Mouse (Mus musculus) T-helper 1 cell (primary cell): Measurements from ENCODE around the gene Slc22a15.

Experiments
- in situ Hi-C: fragments of 300-600 bp; cut with MboI, MseI; formaldehyde crosslinking; loops from one replicate; pipeline ENCODE4 v1.15.1; 2025; ENCODE audit warnings: high pct_unique_total_duplicates

The Slc22a15 gene

GRCm38 (mm10) chr3:101867001-101867421, 57.2 kb downstream of the Slc22a15 start:
- in situ Hi-C loops: no loop called here

GRCm38 (mm10) chr3:101861856-101862255, 62.4 kb downstream of the Slc22a15 start:
- in situ Hi-C loops: no loop called here

- in situ Hi-C loops: no loop called here
Observed at GRCm38 (mm10) chr3:101860151-101860550, 64.1 kb downstream of the Slc22a15 start.

- in situ Hi-C loops: no loop called here
Observed at GRCm38 (mm10) chr3:101859740-101860139, 64.5 kb downstream of the Slc22a15 start.

GRCm38 (mm10) chr3:101854075-101854474, 70.2 kb downstream of the Slc22a15 start:
- in situ Hi-C loops: no loop called here

- in situ Hi-C loops: no loop called here
Observed at GRCm38 (mm10) chr3:101851363-101851762, 72.9 kb downstream of the Slc22a15 start.

GRCm38 (mm10) chr3:101848816-101849215, 75.4 kb downstream of the Slc22a15 start, which contains the start of gene Mab21l3:
Mab21l3 (minus strand) TSS chr3:101848959.
- in situ Hi-C loops: no loop called here

GRCm38 (mm10) chr3:101846096-101846495, 78.2 kb downstream of the Slc22a15 start:
- in situ Hi-C loops: no loop called here

GRCm38 (mm10) chr3:101842372-101843094, 81.7 kb downstream of the Slc22a15 start:
- in situ Hi-C loops: no loop called here

GRCm38 (mm10) chr3:101839327-101839726, 84.9 kb downstream of the Slc22a15 start:
- in situ Hi-C loops: no loop called here

GRCm38 (mm10) chr3:101836971-101837370, 87.3 kb downstream of the Slc22a15 start:
- in situ Hi-C loops: no loop called here

GRCm38 (mm10) chr3:101836532-101836931, 87.7 kb downstream of the Slc22a15 start:
- in situ Hi-C loops: no loop called here

GRCm38 (mm10) chr3:101836045-101836444, 88.2 kb downstream of the Slc22a15 start:
- in situ Hi-C loops: no loop called here

GRCm38 (mm10) chr3:101831189-101831858, 92.9 kb downstream of the Slc22a15 start:
- in situ Hi-C loops: no loop called here

- in situ Hi-C loops: no loop called here
Observed at GRCm38 (mm10) chr3:101829881-101830616, 94.2 kb downstream of the Slc22a15 start.

- in situ Hi-C loops: no loop called here
Observed at GRCm38 (mm10) chr3:101828595-101828994, 95.7 kb downstream of the Slc22a15 start.

GRCm38 (mm10) chr3:101827220-101827715, 97.0 kb downstream of the Slc22a15 start:
- in situ Hi-C loops: no loop called here

GRCm38 (mm10) chr3:101824338-101824737, 99.9 kb downstream of the Slc22a15 start:
- in situ Hi-C loops: loop anchor here (25.0 kb wide), 2 partner anchors 512 to 862 kb away; partner anchors contain the start of gene Ttf2

GRCm38 (mm10) chr3:101822052-101822451, 102.2 kb downstream of the Slc22a15 start:
- in situ Hi-C loops: loop anchor here (25.0 kb wide), 2 partner anchors 510 to 860 kb away; partner anchors contain the start of gene Ttf2

- in situ Hi-C loops: loop anchor here (25.0 kb wide), 2 partner anchors 508 to 858 kb away; partner anchors contain the start of gene Ttf2
Observed at GRCm38 (mm10) chr3:101820708-101821107, 103.5 kb downstream of the Slc22a15 start.

GRCm38 (mm10) chr3:101816006-101816405, 108.2 kb downstream of the Slc22a15 start:
- in situ Hi-C loops: loop anchor here (25.0 kb wide), 2 partner anchors 504 to 854 kb away; partner anchors contain the start of gene Ttf2

- in situ Hi-C loops: loop anchor here (5.0 to 25.0 kb wide), 3 partner anchors 322 to 852 kb away; partner anchors contain the start of gene Ttf2
Observed at GRCm38 (mm10) chr3:101814790-101815189, 109.5 kb downstream of the Slc22a15 start.
